Mouse (Mus musculus): Measurements from ENCODE around the gene Hpse2. TPM values are rescaled to one million over a fixed set of nuclear protein-coding genes. Genes with fewer than 3 reads are reported as not detected.
"Not testable (repeated sequence)": the region's sequence is repeated elsewhere in the genome, so short reads cannot be mapped to it uniquely, and the experiment has no call there.

The Hpse2 gene
- total RNA-seq, 1 experiment from 2014 or later = 0.05 TPM

DNA sequence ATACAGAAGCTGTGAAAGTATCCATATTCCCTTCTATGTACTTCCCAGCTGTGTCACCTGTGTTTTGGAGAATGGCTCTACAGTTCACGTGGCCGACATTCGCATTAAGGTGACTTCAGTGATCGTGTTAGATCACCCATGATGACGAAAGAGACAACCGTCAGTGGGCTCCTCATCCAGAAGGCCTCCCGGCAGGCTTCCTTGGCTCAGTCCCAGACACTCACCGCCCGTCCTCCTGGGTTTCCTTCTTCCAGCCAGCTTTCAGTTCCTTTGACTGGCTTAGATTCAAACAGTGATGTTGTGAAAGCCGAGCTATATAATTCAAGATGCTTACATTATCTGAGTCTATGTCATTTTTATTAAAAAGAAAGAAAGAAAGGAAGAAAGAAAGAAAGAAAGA lies 550.6 kb downstream of the Hpse2 start:
- ATAC-seq (replicated peaks in 1 of 2; ENCODE audit: insufficient read depth in 1 of 2, low FRiP score in 2 of 2, low TSS enrichment in 1 of 2, low read depth in 1 of 2, poor library complexity in 2 of 2, severe bottlenecking in 2 of 2) = no peak

- no peak for ATAC-seq (replicated peaks in 1 of 2; ENCODE audit: insufficient read depth in 1 of 2, low FRiP score in 2 of 2, low TSS enrichment in 1 of 2, low read depth in 1 of 2, poor library complexity in 2 of 2, severe bottlenecking in 2 of 2)
Observed at GRCm38 (mm10) chr19:42833126-42833525, 555.0 kb downstream of the Hpse2 start.

DNA sequence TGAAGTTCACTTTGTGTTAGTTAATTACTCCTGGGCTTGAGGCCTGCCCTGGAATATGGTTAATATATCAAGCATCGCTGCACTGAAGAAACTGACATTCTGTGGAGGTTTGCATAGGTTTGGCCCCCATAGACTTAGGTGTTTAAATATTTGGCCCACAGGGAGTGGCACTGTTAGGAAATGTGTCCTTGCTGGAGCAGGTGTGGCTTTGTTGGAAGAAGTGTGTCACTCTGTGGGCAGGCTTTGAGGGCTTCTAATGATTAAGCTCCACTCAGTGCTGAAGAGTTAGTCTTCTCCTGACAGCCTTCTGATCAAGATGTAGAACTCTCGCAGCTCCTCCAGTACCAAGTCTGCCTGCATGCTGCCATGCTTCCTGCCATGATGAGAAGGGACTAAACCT lies 555.9 kb downstream of the Hpse2 start:
- ATAC-seq (replicated peaks in 1 of 2; ENCODE audit: insufficient read depth in 1 of 2, low FRiP score in 2 of 2, low TSS enrichment in 1 of 2, low read depth in 1 of 2, poor library complexity in 2 of 2, severe bottlenecking in 2 of 2) = no peak

DNA sequence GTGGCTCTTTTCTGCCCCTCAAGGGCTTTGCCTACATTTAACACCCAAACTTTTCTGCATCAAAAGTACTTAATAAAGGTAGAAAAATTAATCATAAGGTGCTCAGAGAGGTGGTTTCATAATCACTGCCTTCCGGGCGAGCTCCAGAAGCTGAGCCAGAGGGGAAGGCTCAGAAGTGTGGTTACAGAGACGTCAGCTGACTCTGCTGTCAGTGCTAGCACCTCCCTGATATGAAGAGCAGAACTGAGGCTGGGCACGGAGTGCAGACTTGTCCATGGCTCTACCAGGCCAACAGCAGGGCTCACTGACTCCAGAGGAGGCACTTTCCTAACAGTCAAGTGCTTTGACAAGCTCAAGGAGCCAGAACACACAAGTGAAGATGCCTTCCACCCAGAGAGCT lies 559.0 kb downstream of the Hpse2 start:
- peak; percentile 71 to 75 for ATAC-seq (replicated peaks in 1 of 2; ENCODE audit: insufficient read depth in 1 of 2, low FRiP score in 2 of 2, low TSS enrichment in 1 of 2, low read depth in 1 of 2, poor library complexity in 2 of 2, severe bottlenecking in 2 of 2)

- ATAC-seq (replicated peaks in 1 of 2; ENCODE audit: insufficient read depth in 1 of 2, low FRiP score in 2 of 2, low TSS enrichment in 1 of 2, low read depth in 1 of 2, poor library complexity in 2 of 2, severe bottlenecking in 2 of 2) = no peak
Observed at GRCm38 (mm10) chr19:42827843-42828242, 560.3 kb downstream of the Hpse2 start.

DNA sequence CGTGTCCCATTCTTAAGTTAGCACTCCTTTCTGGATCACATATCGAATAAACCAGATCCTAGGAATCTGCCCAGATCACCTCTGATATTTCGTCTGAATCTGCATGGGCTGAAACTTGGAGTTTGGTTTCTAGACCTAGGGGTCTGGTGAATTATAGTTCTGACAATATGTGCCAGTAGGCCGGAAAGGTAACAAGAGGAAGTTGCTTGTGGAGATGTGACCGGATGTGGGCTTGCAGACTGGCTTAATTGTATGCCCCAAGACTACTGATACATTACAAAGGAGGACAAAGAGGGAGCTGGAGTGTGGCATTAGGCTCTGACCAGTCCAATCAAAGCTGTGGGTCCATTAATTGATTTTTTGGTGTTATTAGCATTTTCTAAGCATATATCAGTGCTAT lies 568.0 kb downstream of the Hpse2 start:
- no peak for ATAC-seq (replicated peaks in 1 of 2; ENCODE audit: insufficient read depth in 1 of 2, low FRiP score in 2 of 2, low TSS enrichment in 1 of 2, low read depth in 1 of 2, poor library complexity in 2 of 2, severe bottlenecking in 2 of 2)

- no peak for ATAC-seq (replicated peaks in 1 of 2; ENCODE audit: insufficient read depth in 1 of 2, low FRiP score in 2 of 2, low TSS enrichment in 1 of 2, low read depth in 1 of 2, poor library complexity in 2 of 2, severe bottlenecking in 2 of 2)
Observed at GRCm38 (mm10) chr19:42817761-42818160, 570.4 kb downstream of the Hpse2 start.

GRCm38 (mm10) chr19:42816261-42816660 lies 571.9 kb downstream of the Hpse2 start:
- no peak for ATAC-seq (replicated peaks in 1 of 2; ENCODE audit: insufficient read depth in 1 of 2, low FRiP score in 2 of 2, low TSS enrichment in 1 of 2, low read depth in 1 of 2, poor library complexity in 2 of 2, severe bottlenecking in 2 of 2)

DNA sequence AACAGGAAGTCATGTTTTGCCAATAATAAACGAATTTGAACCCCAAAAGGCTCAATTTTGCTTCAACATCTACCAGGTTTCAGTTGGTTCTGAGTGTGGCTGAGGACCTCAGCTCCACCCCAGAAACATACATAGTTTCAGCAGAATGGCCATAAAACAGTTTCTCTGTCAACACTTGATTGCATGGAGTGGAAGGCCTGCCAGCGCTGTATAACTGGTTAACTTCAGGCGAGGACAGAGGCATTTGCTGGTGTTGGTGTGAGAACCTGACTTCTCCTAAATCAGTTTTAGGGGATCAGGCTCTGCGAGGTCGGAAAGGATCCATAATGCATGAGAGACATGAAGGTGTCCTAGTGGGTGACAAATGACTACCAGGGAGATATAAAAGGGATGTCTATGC lies 578.0 kb downstream of the Hpse2 start:
- no peak for ATAC-seq (replicated peaks in 1 of 2; ENCODE audit: insufficient read depth in 1 of 2, low FRiP score in 2 of 2, low TSS enrichment in 1 of 2, low read depth in 1 of 2, poor library complexity in 2 of 2, severe bottlenecking in 2 of 2)

- ATAC-seq (replicated peaks in 1 of 2; ENCODE audit: insufficient read depth in 1 of 2, low FRiP score in 2 of 2, low TSS enrichment in 1 of 2, low read depth in 1 of 2, poor library complexity in 2 of 2, severe bottlenecking in 2 of 2) = no peak
Observed at GRCm38 (mm10) chr19:42809491-42809890, 578.7 kb downstream of the Hpse2 start.

- ATAC-seq (replicated peaks in 1 of 2; ENCODE audit: insufficient read depth in 1 of 2, low FRiP score in 2 of 2, low TSS enrichment in 1 of 2, low read depth in 1 of 2, poor library complexity in 2 of 2, severe bottlenecking in 2 of 2) = no peak
Observed at GRCm38 (mm10) chr19:42797866-42798265, 590.3 kb downstream of the Hpse2 start.

GRCm38 (mm10) chr19:42795801-42796200 lies 592.4 kb downstream of the Hpse2 start:
- no peak for ATAC-seq (replicated peaks in 1 of 2; ENCODE audit: insufficient read depth in 1 of 2, low FRiP score in 2 of 2, low TSS enrichment in 1 of 2, low read depth in 1 of 2, poor library complexity in 2 of 2, severe bottlenecking in 2 of 2)

DNA sequence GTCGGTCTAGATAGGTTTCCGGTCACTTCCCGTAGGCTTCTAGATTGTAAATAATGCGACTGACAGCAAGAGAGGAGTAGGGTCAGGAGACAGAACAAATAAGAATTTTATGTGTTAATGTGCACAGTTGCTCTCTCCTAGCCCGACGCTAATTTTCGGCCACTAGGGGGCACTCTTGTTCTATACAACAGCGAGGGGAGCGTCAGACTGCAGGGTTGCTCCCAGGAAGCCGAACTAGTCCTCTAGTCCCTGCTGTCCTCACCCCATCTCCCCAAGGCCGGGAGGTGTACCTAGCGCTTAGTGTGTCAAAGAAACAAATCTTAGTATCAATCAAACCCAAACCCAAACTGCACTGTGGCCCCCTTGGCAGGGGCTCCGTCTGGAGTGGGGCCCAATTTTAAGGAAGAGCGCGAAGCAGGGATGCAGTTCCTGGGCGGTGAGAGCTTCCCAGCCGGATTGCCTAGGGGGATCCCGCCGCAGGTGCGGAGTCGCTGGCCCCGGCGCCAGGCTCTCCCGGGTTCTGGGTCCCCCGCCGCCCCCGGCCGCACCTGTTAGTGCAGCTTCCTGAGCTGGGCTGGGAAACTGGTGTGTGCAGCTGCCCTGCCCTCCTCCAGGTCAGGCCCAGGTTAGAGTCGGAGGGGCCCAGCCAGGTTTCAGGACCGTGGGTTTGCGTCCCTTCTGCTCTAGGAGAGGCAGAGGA lies 593.1 kb downstream of the Hpse2 start:
- ATAC-seq (replicated peaks in 1 of 2; ENCODE audit: insufficient read depth in 1 of 2, low FRiP score in 2 of 2, low TSS enrichment in 1 of 2, low read depth in 1 of 2, poor library complexity in 2 of 2, severe bottlenecking in 2 of 2) = peak; percentile 84 to 89

DNA sequence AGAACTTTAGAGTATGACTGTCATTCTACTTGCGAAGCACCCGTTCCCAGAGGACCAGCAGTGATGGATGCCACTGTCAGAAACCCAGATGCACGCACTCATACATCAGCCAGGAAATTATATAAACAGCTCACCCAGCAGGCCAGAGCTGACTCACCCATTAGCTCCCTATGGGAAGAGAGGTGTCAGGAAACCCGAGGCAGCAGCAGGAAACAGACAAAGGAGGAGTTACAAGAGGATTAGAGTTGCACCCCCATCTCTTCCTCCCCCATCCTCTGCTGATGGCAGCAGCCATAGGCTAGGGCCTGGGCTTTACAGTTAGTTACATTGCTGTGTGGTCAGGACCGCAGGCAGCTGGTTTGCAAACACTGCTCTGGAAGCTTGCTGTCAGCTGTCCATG lies 599.8 kb downstream of the Hpse2 start:
- ATAC-seq (replicated peaks in 1 of 2; ENCODE audit: insufficient read depth in 1 of 2, low FRiP score in 2 of 2, low TSS enrichment in 1 of 2, low read depth in 1 of 2, poor library complexity in 2 of 2, severe bottlenecking in 2 of 2) = no peak

DNA sequence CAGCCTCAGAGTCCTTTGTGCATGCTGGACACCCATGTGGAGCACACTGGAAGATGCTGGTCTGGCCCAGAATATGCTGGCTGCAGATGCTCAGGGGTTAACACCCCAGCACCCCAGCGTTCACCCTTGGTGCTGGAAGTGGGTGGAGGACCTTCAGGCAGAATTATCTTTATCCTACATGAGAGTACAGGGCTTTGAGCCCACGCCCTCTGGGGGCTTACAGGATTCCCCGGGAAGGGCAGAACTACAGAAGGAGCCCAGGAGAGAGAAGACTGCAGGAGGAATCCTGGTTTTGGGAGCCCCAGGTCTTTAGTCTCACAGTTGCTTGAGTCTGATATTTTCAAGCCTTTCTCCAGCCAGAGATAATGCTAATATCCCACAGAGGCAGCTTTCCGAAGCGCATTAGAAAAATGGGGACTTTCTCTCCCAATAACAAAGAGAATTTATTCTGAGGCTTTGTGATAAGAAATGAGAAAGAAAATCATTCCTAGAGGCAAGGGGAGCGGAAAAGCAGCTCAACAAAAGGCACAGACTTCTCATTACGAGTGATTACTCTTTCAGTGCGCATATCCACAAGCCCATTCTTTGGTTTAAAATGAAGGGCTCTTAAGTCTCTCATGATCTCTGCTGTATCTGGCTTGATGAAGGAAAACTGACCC lies 602.5 kb downstream of the Hpse2 start:
- ATAC-seq (replicated peaks in 1 of 2; ENCODE audit: insufficient read depth in 1 of 2, low FRiP score in 2 of 2, low TSS enrichment in 1 of 2, low read depth in 1 of 2, poor library complexity in 2 of 2, severe bottlenecking in 2 of 2) = no peak

GRCm38 (mm10) chr19:42785129-42785528 lies 603.0 kb downstream of the Hpse2 start:
- no peak for ATAC-seq (replicated peaks in 1 of 2; ENCODE audit: insufficient read depth in 1 of 2, low FRiP score in 2 of 2, low TSS enrichment in 1 of 2, low read depth in 1 of 2, poor library complexity in 2 of 2, severe bottlenecking in 2 of 2)

GRCm38 (mm10) chr19:42780156-42780538 lies 608.0 kb downstream of the Hpse2 start:
- ATAC-seq (replicated peaks in 1 of 2; ENCODE audit: insufficient read depth in 1 of 2, low FRiP score in 2 of 2, low TSS enrichment in 1 of 2, low read depth in 1 of 2, poor library complexity in 2 of 2, severe bottlenecking in 2 of 2) = not testable (repeated sequence)

- ATAC-seq (replicated peaks in 1 of 2; ENCODE audit: insufficient read depth in 1 of 2, low FRiP score in 2 of 2, low TSS enrichment in 1 of 2, low read depth in 1 of 2, poor library complexity in 2 of 2, severe bottlenecking in 2 of 2) = peak; percentile 94
Observed at GRCm38 (mm10) chr19:42779531-42780155, 608.5 kb downstream of the Hpse2 start, which contains the start of gene Hps1. Gene Hps1 (minus strand): TSS chr19:42779978.
